Mouse (Mus musculus) cerebellum, adult 11-12 months (tissue): Measurements from ENCODE around the gene Tbc1d2b.
A peak's percentile ranks its signal among the peaks of the same experiment; 100 is the strongest.

Experiments
- DNase-seq: peaks from one replicate; pipeline ENCODE4 v3.0.0; 2022

The Tbc1d2b gene

GRCm38 (mm10) chr9:90200501-90200900 is 70.1 kb downstream of the Tbc1d2b start:
- DNase-seq: no peak

GRCm38 (mm10) chr9:90199611-90200010 is 71.0 kb downstream of the Tbc1d2b start:
- DNase-seq: no peak

- DNase-seq: no peak
Measured at GRCm38 (mm10) chr9:90198531-90199449, 71.8 kb downstream of the Tbc1d2b start.

GRCm38 (mm10) chr9:90197866-90198383 is 72.7 kb downstream of the Tbc1d2b start:
- no peak for DNase-seq

- no peak for DNase-seq
Measured at GRCm38 (mm10) chr9:90197116-90197665, 73.4 kb downstream of the Tbc1d2b start.

GRCm38 (mm10) chr9:90196262-90196661 is 74.3 kb downstream of the Tbc1d2b start:
- DNase-seq: no peak

GRCm38 (mm10) chr9:90195000-90195399 is 75.6 kb downstream of the Tbc1d2b start:
- DNase-seq: no peak

- no peak for DNase-seq
Measured at GRCm38 (mm10) chr9:90189391-90189790, 81.2 kb downstream of the Tbc1d2b start.

- DNase-seq: no peak
Measured at GRCm38 (mm10) chr9:90188893-90189292, 81.7 kb downstream of the Tbc1d2b start.

GRCm38 (mm10) chr9:90185356-90185910 is 85.2 kb downstream of the Tbc1d2b start:
- DNase-seq: no peak

GRCm38 (mm10) chr9:90184116-90184515 is 86.5 kb downstream of the Tbc1d2b start:
- DNase-seq: no peak

GRCm38 (mm10) chr9:90183550-90183949 is 87.1 kb downstream of the Tbc1d2b start:
- DNase-seq: no peak

- DNase-seq: no peak
Measured at GRCm38 (mm10) chr9:90182636-90183421, 87.8 kb downstream of the Tbc1d2b start.

- DNase-seq: no peak
Measured at GRCm38 (mm10) chr9:90181656-90182388, 88.8 kb downstream of the Tbc1d2b start.

GRCm38 (mm10) chr9:90179409-90179808 is 91.2 kb downstream of the Tbc1d2b start:
- no peak for DNase-seq

- no peak for DNase-seq
Measured at GRCm38 (mm10) chr9:90173330-90173729, 97.3 kb downstream of the Tbc1d2b start.

- DNase-seq: no peak
Measured at GRCm38 (mm10) chr9:90172528-90173321, 97.9 kb downstream of the Tbc1d2b start.

GRCm38 (mm10) chr9:90171421-90171820 is 99.2 kb downstream of the Tbc1d2b start:
- DNase-seq: no peak

GRCm38 (mm10) chr9:90169965-90170364 is 100.6 kb downstream of the Tbc1d2b start:
- peak; percentile 52 for DNase-seq

GRCm38 (mm10) chr9:90166615-90167014 is 104.0 kb downstream of the Tbc1d2b start:
- no peak for DNase-seq

- DNase-seq: no peak
Measured at GRCm38 (mm10) chr9:90165590-90165989, 105.0 kb downstream of the Tbc1d2b start.
